Comparison of ENCODE assay signal across 8 mouse cellular contexts in the genomic region with DNA sequence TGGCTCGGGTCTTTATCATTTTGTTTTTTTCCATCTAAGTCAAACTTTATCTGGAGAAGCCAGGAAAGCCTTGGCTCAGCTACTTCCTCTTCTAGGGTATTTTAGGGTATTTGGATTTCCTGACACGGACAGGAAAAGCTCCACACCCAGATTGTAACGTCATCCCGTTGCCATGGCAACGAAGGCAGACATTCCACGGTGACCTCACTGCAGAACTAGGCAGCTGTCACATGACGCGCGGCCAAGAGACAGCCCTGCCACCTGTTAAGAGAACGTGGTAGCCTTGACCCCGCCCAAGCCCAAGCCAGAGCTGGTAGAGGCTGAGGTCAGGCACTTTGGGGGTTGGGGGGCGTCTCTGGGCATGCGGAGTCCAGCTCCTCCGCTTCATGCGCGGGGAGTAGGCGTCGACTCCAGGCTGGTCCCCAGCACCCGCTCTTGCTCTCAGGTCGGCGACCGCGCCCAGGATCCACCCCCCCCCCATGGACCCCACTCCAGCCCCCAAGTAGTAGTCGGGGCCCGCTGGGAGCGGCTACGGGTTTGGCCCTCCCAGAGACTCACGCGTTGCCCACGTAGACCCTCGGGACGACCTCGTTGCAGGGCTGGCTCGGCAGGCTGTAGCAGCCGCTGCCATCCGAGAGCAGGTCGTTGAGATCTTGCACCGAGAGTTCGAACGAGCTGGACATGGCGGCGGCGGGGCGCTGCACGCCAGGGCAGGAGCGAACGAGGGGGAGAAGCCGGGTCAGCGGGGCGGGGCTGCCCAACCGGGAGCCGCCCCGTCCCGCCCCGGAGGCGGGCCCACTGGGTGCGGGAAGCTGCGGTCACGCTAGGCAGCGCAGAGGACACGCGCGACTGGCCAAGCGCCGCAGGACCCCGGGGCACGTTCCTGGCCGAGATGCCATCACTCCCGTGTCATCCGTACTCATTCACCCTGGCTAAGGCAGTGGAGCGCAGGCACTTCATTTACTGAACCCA. TPM values are rescaled to one million over a fixed set of nuclear protein-coding genes. Genes with fewer than 3 reads are reported as not detected.
DNase-seq lines count a peak whose midpoint lies in the region; ATAC-seq and TF ChIP-seq lines count a peak whose summit lies in the region.

TSS of gene Cfap97d1 (plus strand) at position 226 of the 972 bp plus-strand sequence.

- no peak for TF ChIP-seq CTCF in brain, embryonic 14.5 days (IDR thresholded peaks at IDR 0.05; ENCODE audit: borderline replicate concordance, extremely low read depth, insufficient read depth, insufficient read length)

- WGBS in heart, embryonic 11.5 days (ENCODE audit: insufficient replicate concordance): under 1% methylated on average over 68 of the region's 71 CpGs
- WGBS in kidney, embryonic 16.5 days: under 1% methylated on average over 71 of the region's 71 CpGs

- no peaks in the 10 kb centered on the region for H3K9me3 ChIP-seq in heart, embryonic 11.5 days (replicated peaks; ENCODE audit: control insufficient read depth, low read length)
- H3K9me3 ChIP-seq in kidney, embryonic 16.5 days (ENCODE audit: low read length): no peaks in the 10 kb centered on the region

- DNase-seq in B cell, adult 2 months: peak; percentile 86
- peak; percentile 93 for DNase-seq in brain, embryonic 14.5 days (ENCODE audit: low read depth)
- peak; percentile 85 for DNase-seq in liver
- peak; percentile 93 to 94 for DNase-seq in monocyte, adult 2 months (ENCODE audit: low read depth in 1 of 2, low spot score in 2 of 2)
- peak; percentile 43 to 51 for DNase-seq in spleen, postnatal 14 days (ENCODE audit: low spot score in 2 of 2)

- H3K27me3 ChIP-seq in heart, embryonic 11.5 days (ENCODE audit: control insufficient read depth, insufficient read depth, low read length): no peaks in the 10 kb centered on the region
- peaks cover 2% of the 10 kb centered on the region; the same call in 1 of the 2 replicates for H3K27me3 ChIP-seq in kidney, embryonic 16.5 days (ENCODE audit: insufficient read depth, low read length)

- TF ChIP-seq POLR2A in brain, embryonic 14.5 days (IDR thresholded peaks at IDR 0.05; ENCODE audit: borderline replicate concordance, extremely low read depth, insufficient read depth, insufficient read length, poor library complexity, severe bottlenecking): no peak

- H3K27ac ChIP-seq in heart, embryonic 11.5 days (ENCODE audit: low read depth, low read length): peak within 1 kb of the TSS; percentile 96
- peak within 1 kb of the TSS; percentile 87 for H3K27ac ChIP-seq in kidney, embryonic 16.5 days (ENCODE audit: low read length)

- peak; percentile 60; the same call in 1 of the 2 replicates for ATAC-seq in erythroblast, adult 5-6 weeks (replicated peaks; ENCODE audit: low FRiP score, poor library complexity, severe bottlenecking)
- peak; percentile 87 for ATAC-seq in heart, embryonic 11.5 days (replicated peaks; ENCODE audit: insufficient number of reproducible peaks, low FRiP score, low TSS enrichment)
- peak; percentile 88 for ATAC-seq in kidney, embryonic 16.5 days (ENCODE audit: low FRiP score, low TSS enrichment)

- peak within 1 kb of the TSS; percentile 99 for H3K4me2 ChIP-seq in heart, embryonic 11.5 days
- peak within 1 kb of the TSS; percentile 99 for H3K4me2 ChIP-seq in kidney, embryonic 16.5 days (replicated peaks; ENCODE audit: low read depth, low read length)

- peak within 1 kb of the TSS; percentile 74 for H3K4me3 ChIP-seq in heart, embryonic 11.5 days (ENCODE audit: low read depth, low read length)
- H3K4me3 ChIP-seq in kidney, embryonic 16.5 days (ENCODE audit: low read length): peak within 1 kb of the TSS; percentile 70

- H3K9ac ChIP-seq in heart, embryonic 11.5 days (ENCODE audit: low read depth, low read length): peak within 1 kb of the TSS; percentile 90
- peak within 1 kb of the TSS; percentile 75 for H3K9ac ChIP-seq in kidney, embryonic 16.5 days (replicated peaks; ENCODE audit: low read length)

- H3K36me3 ChIP-seq in heart, embryonic 11.5 days (ENCODE audit: control insufficient read depth, insufficient read depth, low read length): peaks cover 10% of the 10 kb centered on the region
- H3K36me3 ChIP-seq in kidney, embryonic 16.5 days (ENCODE audit: insufficient read depth, low read length): peaks cover 6% of the 10 kb centered on the region; the same call in 1 of the 2 replicates

- H3K4me1 ChIP-seq in heart, embryonic 11.5 days (ENCODE audit: control insufficient read depth, insufficient read depth, low read length): peaks cover 22% of the 10 kb centered on the region
- peaks cover 33% of the 10 kb centered on the region for H3K4me1 ChIP-seq in kidney, embryonic 16.5 days (ENCODE audit: insufficient read depth, low read length)

RNA-seq across cellular contexts. Expression of gene Cfap97d1, which starts in this region (rescaled TPM):
- polyA plus RNA-seq in brain, embryonic 14.5 days (2012; rRNA removed): not detected in 2 replicates
- total RNA-seq in erythroblast, adult 5-6 weeks (2015; ENCODE audit: low replicate concordance): not detected in 2 replicates
- not detected in 2 replicates for total RNA-seq in erythroblast, adult 5-6 weeks (2017; ENCODE audit: low replicate concordance)
- not detected in 2 replicates for polyA plus RNA-seq in heart, embryonic 11.5 days (2014; fragmentation: Nextera tagmentation; extraction: Ambion mirVana)
- polyA plus RNA-seq in kidney, embryonic 16.5 days (2015; fragmentation: Nextera tagmentation; extraction: Ambion mirVana): not detected in 2 replicates

Comparison
In these comparisons a context has a peak if more than half of its experiments do, and no peak if none do; other contexts are left out.
1. Peak in every context shown above with its lines: DNase-seq, ATAC-seq, H3K4me3 ChIP-seq and H3K27ac ChIP-seq.
2. Peak in DNase-seq in brain, embryonic 14.5 days; RNA of the gene not detected or under 1 TPM.
3. Peak in ATAC-seq in erythroblast, adult 5-6 weeks; RNA of the gene not detected or under 1 TPM.
4. Peak in ATAC-seq, H3K4me3 ChIP-seq, H3K27ac ChIP-seq, H3K9ac ChIP-seq and H3K4me2 ChIP-seq in heart, embryonic 11.5 days; RNA of the gene not detected or under 1 TPM.
5. Peak in ATAC-seq, H3K4me3 ChIP-seq, H3K27ac ChIP-seq, H3K9ac ChIP-seq and H3K4me2 ChIP-seq in kidney, embryonic 16.5 days; RNA of the gene not detected or under 1 TPM.